Mouse (Mus musculus) liver, embryonic 13.5 days (tissue): ENCODE measurements around the gene Olfr1477. TPM values are rescaled to one million over a fixed set of nuclear protein-coding genes. Genes with fewer than 3 reads are reported as not detected.
"Not testable (repeated sequence)": the region's sequence is repeated elsewhere in the genome, so short reads cannot be mapped to it uniquely, and the experiment has no call there.

Experiments used
- ATAC-seq: fragments of 200-750 bp; cut with Nextera tagmentation; 2 replicates; pipeline ENCODE4 v1.8.0; 2017; ENCODE audit warnings: low read depth, mild to moderate bottlenecking, moderate number of reproducible peaks, moderate library complexity
- DNase-seq: peaks from one replicate; pipeline ENCODE4 v3.0.0; 2022
- H3K27ac ChIP-seq: fragments of 300-500 bp; sonication (generic); 2 replicates; pipeline ENCODE4 v1.5.1; 2015; ENCODE audit warnings: moderate library complexity, mild to moderate bottlenecking, inconsistent platforms
- H3K27me3 ChIP-seq: fragments of 300-500 bp; sonication (generic); 2 replicates; pipeline ENCODE4 v1.6.1; 2015; ENCODE audit warnings: mild to moderate bottlenecking, inconsistent platforms
- H3K36me3 ChIP-seq: fragments of 300-500 bp; sonication (generic); 2 replicates; pipeline ENCODE4 v1.6.1; 2015; ENCODE audit warnings: mild to moderate bottlenecking, inconsistent platforms
- H3K4me1 ChIP-seq: fragments of 300-500 bp; sonication (generic); replicated peaks from 2 replicates; pipeline ENCODE4 v1.6.1; 2015; ENCODE audit warnings: inconsistent platforms
- H3K4me2 ChIP-seq: fragments of 300-500 bp; sonication (generic); 2 replicates; pipeline ENCODE4 v1.6.1; 2015; ENCODE audit warnings: inconsistent platforms, mild to moderate bottlenecking, moderate library complexity
- H3K4me3 ChIP-seq: fragments of 300-500 bp; sonication (generic); replicated peaks from 2 replicates; pipeline ENCODE4 v1.5.1; 2015; ENCODE audit warnings: mild to moderate bottlenecking, inconsistent platforms
- H3K9ac ChIP-seq: fragments of 300-500 bp; sonication (generic); 2 replicates; pipeline ENCODE4 v1.6.1; 2015; ENCODE audit warnings: mild to moderate bottlenecking, inconsistent platforms
- H3K9me3 ChIP-seq: fragments of 300-500 bp; sonication (generic); replicated peaks from 2 replicates; pipeline ENCODE4 v1.6.1; 2016; ENCODE audit warnings: inconsistent platforms
- WGBS: fragments of 180-500 bp; shearing (Covaris S2); methylation state at CpG from one replicate; pipeline ENCODE4 v1.1.7; 2015; ENCODE audit not compliant: insufficient replicate concordance; 5-methylcytosine and 5-hydroxymethylcytosine counted together
- polyA plus RNA-seq: library from polyadenylated mRNA; unstranded; fragments of >200 nt; fragmentation: Nextera tagmentation; extraction: Ambion mirVana; gene quantifications from 2 replicates; pipeline ENCODE4 v1.2.1, GENCODE M21; 2015

Olfr1477 gene
- polyA plus RNA-seq: not detected in 2 replicates

DNA sequence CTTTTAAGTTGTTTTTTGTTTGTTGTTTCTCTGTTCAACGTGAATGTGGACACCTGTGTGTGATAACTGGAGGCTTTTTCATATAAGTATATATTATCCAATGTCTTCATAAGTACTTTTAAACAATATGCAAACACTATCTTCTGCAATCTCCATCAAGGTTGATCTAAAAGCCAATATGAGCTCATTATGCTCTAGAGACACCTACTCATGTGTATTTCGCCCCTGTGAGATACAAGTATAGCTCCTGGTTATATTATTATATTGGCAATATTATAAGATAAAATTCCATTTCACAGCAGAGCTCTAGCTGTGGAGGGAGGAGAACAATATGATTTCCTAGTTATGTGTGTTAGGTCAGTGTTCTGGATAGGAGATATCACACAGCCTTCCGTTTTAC lies at the start of gene Olfr1477:
Olfr1477 (plus strand) TSS at position 301 of the 400 bp plus-strand sequence.
- Histone ChIP-seq H3K4me2 (no peak within 1 kb of the TSS), H3K4me1 (no peaks in the 10 kb centered on the region), H3K9me3 (no peaks in the 10 kb centered on the region), H3K4me3 (no peak within 1 kb of the TSS), H3K27me3 (no peaks in the 10 kb centered on the region), H3K27ac (no peak within 1 kb of the TSS), H3K9ac (no peak within 1 kb of the TSS), H3K36me3 (no peaks in the 10 kb centered on the region)
- WGBS: 54% methylated on average over 3 of the region's 3 CpGs
- DNase-seq (no peak), ATAC-seq (no peak)

DNA sequence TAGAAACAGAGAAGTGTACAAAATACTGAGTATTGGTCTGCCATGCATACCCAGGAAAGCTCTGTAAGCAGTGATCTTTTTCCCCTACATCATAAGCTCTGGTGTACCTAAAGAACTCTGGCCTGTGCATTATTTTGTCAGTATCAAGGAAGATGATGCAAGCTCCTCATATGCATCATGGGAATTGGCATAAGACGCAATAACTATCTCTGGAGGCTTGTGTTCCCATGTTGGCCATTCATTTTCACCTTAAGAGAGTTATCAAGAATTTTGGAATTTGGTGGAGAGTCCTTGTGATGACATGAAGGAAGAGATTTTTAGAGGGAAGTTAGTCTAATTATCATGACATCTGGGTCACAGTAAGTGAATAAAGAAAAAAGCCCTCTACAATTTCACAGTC lies 44.4 kb upstream of the Olfr1477 start, which contains the start of gene Olfr1472:
Olfr1472 (minus strand) TSS at position 101 of the 400 bp plus-strand sequence.
- ATAC-seq: no peak
- Histone ChIP-seq H3K27ac (no peak within 1 kb of the TSS), H3K27me3 (no peaks in the 10 kb centered on the region), H3K4me3 (no peak within 1 kb of the TSS), H3K4me2 (no peak within 1 kb of the TSS), H3K9ac (no peak within 1 kb of the TSS), H3K4me1 (no peaks in the 10 kb centered on the region), H3K36me3 (no peaks in the 10 kb centered on the region), H3K9me3 (no peaks in the 10 kb centered on the region)
- DNase-seq: no peak
- 31% methylated on average over 1 of the region's 1 CpGs for WGBS

DNA sequence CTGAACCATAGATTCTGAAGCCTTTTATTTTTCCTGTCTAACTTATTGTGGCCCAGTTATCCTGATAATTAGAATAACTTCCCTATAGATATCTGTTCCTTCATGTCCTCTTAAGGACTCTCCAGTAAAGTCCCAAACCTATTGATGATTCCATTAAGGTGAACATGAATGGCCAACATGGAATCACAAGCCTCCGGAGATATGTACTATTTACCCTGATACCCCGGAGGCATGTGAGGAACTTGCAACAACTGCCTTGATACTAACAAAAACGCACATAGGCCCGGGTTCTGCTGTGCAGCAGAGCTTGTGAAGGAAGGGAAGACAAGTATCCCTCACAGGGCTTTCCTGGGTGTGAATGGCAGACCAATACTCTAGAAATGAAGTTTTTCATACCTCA lies 31.1 kb upstream of the Olfr1477 start, which contains the start of gene Olfr1474:
Olfr1474 (plus strand) TSS at position 301 of the 400 bp plus-strand sequence.
- H3K9me3 ChIP-seq, H3K4me1 ChIP-seq, H3K4me3 ChIP-seq, H3K27me3 ChIP-seq, ATAC-seq, DNase-seq, H3K4me2 ChIP-seq, H3K9ac ChIP-seq, H3K36me3 ChIP-seq, H3K27ac ChIP-seq: not testable (repeated sequence)
- WGBS: 65% methylated on average over 4 of the region's 4 CpGs

- no peak for ATAC-seq
- Histone ChIP-seq H3K27me3 (no peaks in the 10 kb centered on the region), H3K9ac (no peak within 1 kb of the TSS)
Observed at GRCm38 (mm10) chr19:13480096-13480495, 20.2 kb upstream of the Olfr1477 start, which contains the start of gene Olfr1475. Gene Olfr1475, minus strand, starts transcription at chr19:13480196.

DNA sequence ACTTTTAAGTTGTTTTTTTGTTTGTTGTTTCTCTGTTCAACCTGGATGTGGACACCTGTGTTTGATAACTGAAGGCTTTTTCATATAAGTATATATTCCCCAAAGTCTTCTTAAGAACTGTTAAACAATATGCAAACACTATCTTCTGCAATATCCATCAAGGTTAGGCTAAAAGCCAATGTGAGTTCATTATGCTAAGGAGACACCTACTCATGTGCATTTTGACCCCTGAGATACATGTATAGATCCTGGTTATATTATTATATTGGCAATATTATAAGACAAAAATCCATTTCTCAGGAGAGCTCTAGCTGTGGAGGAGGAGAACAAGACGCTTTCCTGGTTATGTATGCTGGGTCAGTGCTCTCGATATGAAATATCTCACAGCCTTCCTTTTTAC lies 27.3 kb downstream of the Olfr1477 start, which contains the start of gene Olfr1480:
Olfr1480 (plus strand) TSS at position 301 of the 400 bp plus-strand sequence.
- Histone ChIP-seq H3K9me3 (0 out of 2 replicates have a peak, but pooled peaks cover 5% of the 10 kb centered on the region), H3K4me2 (no peak within 1 kb of the TSS), H3K27me3 (no peaks in the 10 kb centered on the region), H3K4me3 (no peak within 1 kb of the TSS), H3K9ac (no peak within 1 kb of the TSS), H3K36me3 (no peaks in the 10 kb centered on the region), H3K27ac (no peak within 1 kb of the TSS), H3K4me1 (no peaks in the 10 kb centered on the region)
- no peak for DNase-seq
- ATAC-seq: no peak
- WGBS: 45% methylated on average over 2 of the region's 2 CpGs

More at GRCm38 (mm10) chr19:13480096-13480495, 20.2 kb upstream of the Olfr1477 start, which contains the start of gene Olfr1475:
- Histone ChIP-seq H3K27ac (no peak within 1 kb of the TSS), H3K9me3 (no peaks in the 10 kb centered on the region), H3K4me3 (no peak within 1 kb of the TSS), H3K36me3 (no peaks in the 10 kb centered on the region), H3K4me1 (no peaks in the 10 kb centered on the region), H3K4me2 (no peak within 1 kb of the TSS)
- DNase-seq: no peak

Other genes starting within 250 kb of the Olfr1477 start
- gene Olfr1465, start 185.0 kb upstream of the Olfr1477 start, polyA plus RNA-seq: not detected in 2 replicates
- gene Olfr1466, start 161.7 kb upstream of the Olfr1477 start, polyA plus RNA-seq: not detected in 2 replicates
- gene Olfr1467, start 138.3 kb upstream of the Olfr1477 start, polyA plus RNA-seq: not detected in 2 replicates
- gene Olfr1469, start 92.7 kb upstream of the Olfr1477 start, polyA plus RNA-seq: not detected in 2 replicates
- not detected in 2 replicates for gene Olfr1471, start 57.1 kb upstream of the Olfr1477 start, polyA plus RNA-seq
- not detected in 2 replicates for gene Olfr1472, start 44.5 kb upstream of the Olfr1477 start, polyA plus RNA-seq
- gene Olfr1474, start 31.0 kb upstream of the Olfr1477 start, polyA plus RNA-seq: not detected in 2 replicates
- not detected in 2 replicates for gene Olfr1475, start 20.4 kb upstream of the Olfr1477 start, polyA plus RNA-seq
- not detected in 2 replicates for gene Olfr1480, start 27.4 kb downstream of the Olfr1477 start, polyA plus RNA-seq
- gene Olfr1484, start 83.0 kb downstream of the Olfr1477 start, polyA plus RNA-seq: not detected in 2 replicates
- not detected in 2 replicates for gene Olfr1487, start 116.8 kb downstream of the Olfr1477 start, polyA plus RNA-seq
- not detected in 2 replicates for gene Olfr1489, start 131.1 kb downstream of the Olfr1477 start, polyA plus RNA-seq
- gene Olfr1490, start 150.5 kb downstream of the Olfr1477 start, polyA plus RNA-seq: not detected in 2 replicates
- not detected in 2 replicates for gene Olfr1491, start 196.7 kb downstream of the Olfr1477 start, polyA plus RNA-seq
- gene Olfr1493-ps1, start 222.7 kb downstream of the Olfr1477 start, polyA plus RNA-seq: not detected in 2 replicates
- gene Olfr1494, start 239.2 kb downstream of the Olfr1477 start, polyA plus RNA-seq: not detected in 2 replicates